Mouse (Mus musculus) CH12.LX (cell line): ENCODE results near the gene Fasn.

Source experiments
- CHD2 ChIP-seq: IDR thresholded peaks from 2 replicates; pipeline ENCODE4 v1.6.1; 2011; ENCODE audit warnings: low read length, improper control_type of control experiment
- CTCF ChIP-seq, 2 experiments: IDR thresholded peaks in 1 of 2; conservative IDR thresholded peaks in 1 of 2; 2 replicates each; pipeline ENCODE4 v1.5.1; 2011 to 2012; ENCODE audit warnings: low read depth in 2 of 2, low read length in 2 of 2, improper control_type of control experiment in 1 of 2, inconsistent platforms in 1 of 2, mild to moderate bottlenecking in 1 of 2, moderate library complexity in 1 of 2
- EP300 ChIP-seq: IDR thresholded peaks from 2 replicates; pipeline ENCODE4 v1.6.1; 2011; ENCODE audit warnings: low read length, improper control_type of control experiment
- JUN ChIP-seq: IDR thresholded peaks from 2 replicates; pipeline ENCODE4 v1.6.1; 2011; ENCODE audit warnings: low read depth, mild to moderate bottlenecking, low read length, improper control_type of control experiment, moderate library complexity; ENCODE audit not compliant: insufficient read depth
- NELFE ChIP-seq: IDR thresholded peaks from 2 replicates; pipeline ENCODE4 v1.6.1; 2011; ENCODE audit warnings: low read depth, low read length, improper control_type of control experiment
- POLR2A ChIP-seq: IDR thresholded peaks from 2 replicates; pipeline ENCODE4 v1.6.1; 2011; ENCODE audit warnings: low read depth, mild to moderate bottlenecking, improper control_type of control experiment, low read length
- SIN3A ChIP-seq: IDR thresholded peaks from 2 replicates; pipeline ENCODE4 v1.6.1; 2012; ENCODE audit warnings: low read length, improper control_type of control experiment, inconsistent platforms
- TBP ChIP-seq: conservative IDR thresholded peaks from 2 replicates; pipeline ENCODE4 v1.6.1; 2011; ENCODE audit warnings: low read depth, low read length, improper control_type of control experiment

GRCm38 (mm10) chr11:120800061-120800904, 24.1 kb downstream of the Fasn start:
- peak; percentile 55 for TF ChIP-seq POLR2A
- TF ChIP-seq NELFE, result peak; percentile 57; the same call in 1 of the 2 replicates
- TF ChIP-seq CHD2, result no peak
- TF ChIP-seq CTCF (conservative IDR thresholded peaks at IDR 0.05 in 1 of 2, IDR thresholded peaks at IDR 0.05 in 1 of 2; ENCODE audit: low read depth in 2 of 2, low read length in 2 of 2), result peak; percentile 83 to 96
- peak; percentile 37; the same call in 1 of the 2 replicates for TF ChIP-seq EP300
- TF ChIP-seq TBP, result no peak
- no peak for TF ChIP-seq JUN
- peak; percentile 84 for TF ChIP-seq SIN3A
